Mouse (Mus musculus): ENCODE measurements at regions not wholly inside any gene's neighbourhood (a gene's known extent, or its start where the extent isn't known, plus 50 kb on each side); places are given as distances from the start of the nearest gene placed in this dataset.

GRCm38 (mm10) chr3:149294445-149294844 is 304.1 kb upstream of the Adgrl2 start:
- DNase-seq (ENCODE audit: low spot score), result no peak
- H3K4me2 ChIP-seq (replicated peaks; ENCODE audit: low read depth), result no peak overlapping the region
- H3K4me1 ChIP-seq (replicated peaks; ENCODE audit: control insufficient read depth, insufficient read depth), result no peaks in the 10 kb centered on the region
- H3K36me3 ChIP-seq (ENCODE audit: control insufficient read depth, insufficient read depth, low read length), result no peaks in the 10 kb centered on the region
- 67% methylated on average over 4 of the region's 4 CpGs for WGBS
- no peak for ATAC-seq (ENCODE audit: low FRiP score, low TSS enrichment)
- H3K27me3 ChIP-seq (ENCODE audit: control insufficient read depth, insufficient read depth, low read length), result no peaks in the 10 kb centered on the region
- no peak for TF ChIP-seq EP300 (optimal IDR thresholded peaks at IDR 0.05)
- TF ChIP-seq CTCF (IDR thresholded peaks at IDR 0.05; ENCODE audit: low read depth), result no peak
- no peaks in the 10 kb centered on the region for H3K9me3 ChIP-seq (ENCODE audit: control insufficient read depth, low read length)
- no peak overlapping the region for H3K27ac ChIP-seq (replicated peaks)
- no peak overlapping the region for H3K9ac ChIP-seq (ENCODE audit: low read length)
- no peak overlapping the region for H3K4me3 ChIP-seq (ENCODE audit: low read depth, low read length)

- TF ChIP-seq EP300 (optimal IDR thresholded peaks at IDR 0.05) (no peak), CTCF (IDR thresholded peaks at IDR 0.05; ENCODE audit: low read depth) (no peak)
- 97% methylated on average over 3 of the region's 3 CpGs for WGBS
- Histone ChIP-seq H3K4me3 (ENCODE audit: low read depth, low read length) (no peak overlapping the region), H3K4me2 (replicated peaks; ENCODE audit: low read depth) (no peak overlapping the region), H3K27me3 (ENCODE audit: control insufficient read depth, insufficient read depth, low read length) (no peaks in the 10 kb centered on the region), H3K9ac (ENCODE audit: low read length) (no peak overlapping the region), H3K36me3 (ENCODE audit: control insufficient read depth, insufficient read depth, low read length) (no peaks in the 10 kb centered on the region), H3K4me1 (replicated peaks; ENCODE audit: control insufficient read depth, insufficient read depth) (no peaks in the 10 kb centered on the region), H3K27ac (replicated peaks) (no peak overlapping the region), H3K9me3 (ENCODE audit: control insufficient read depth, low read length) (no peaks in the 10 kb centered on the region)
- ATAC-seq (ENCODE audit: low FRiP score, low TSS enrichment), result no peak
- DNase-seq (ENCODE audit: low spot score), result no peak
Measured at GRCm38 (mm10) chr3:149292459-149292858, 302.1 kb upstream of the Adgrl2 start.

GRCm38 (mm10) chr3:149291473-149291872 is 301.1 kb upstream of the Adgrl2 start:
- TF ChIP-seq CTCF (IDR thresholded peaks at IDR 0.05; ENCODE audit: low read depth) (no peak), EP300 (optimal IDR thresholded peaks at IDR 0.05) (no peak)
- ATAC-seq (ENCODE audit: low FRiP score, low TSS enrichment), result no peak
- H3K4me3 ChIP-seq (ENCODE audit: low read depth, low read length), result no peak overlapping the region
- DNase-seq (ENCODE audit: low spot score), result no peak
- H3K9ac ChIP-seq (ENCODE audit: low read length), result no peak overlapping the region
- H3K27ac ChIP-seq (replicated peaks), result no peak overlapping the region
- no peaks in the 10 kb centered on the region for H3K9me3 ChIP-seq (ENCODE audit: control insufficient read depth, low read length)
- no peaks in the 10 kb centered on the region for H3K36me3 ChIP-seq (ENCODE audit: control insufficient read depth, insufficient read depth, low read length)
- no peaks in the 10 kb centered on the region for H3K27me3 ChIP-seq (ENCODE audit: control insufficient read depth, insufficient read depth, low read length)
- H3K4me2 ChIP-seq (replicated peaks; ENCODE audit: low read depth), result no peak overlapping the region
- H3K4me1 ChIP-seq (replicated peaks; ENCODE audit: control insufficient read depth, insufficient read depth), result no peaks in the 10 kb centered on the region
- WGBS, result 68% methylated on average over 7 of the region's 7 CpGs

DNA sequence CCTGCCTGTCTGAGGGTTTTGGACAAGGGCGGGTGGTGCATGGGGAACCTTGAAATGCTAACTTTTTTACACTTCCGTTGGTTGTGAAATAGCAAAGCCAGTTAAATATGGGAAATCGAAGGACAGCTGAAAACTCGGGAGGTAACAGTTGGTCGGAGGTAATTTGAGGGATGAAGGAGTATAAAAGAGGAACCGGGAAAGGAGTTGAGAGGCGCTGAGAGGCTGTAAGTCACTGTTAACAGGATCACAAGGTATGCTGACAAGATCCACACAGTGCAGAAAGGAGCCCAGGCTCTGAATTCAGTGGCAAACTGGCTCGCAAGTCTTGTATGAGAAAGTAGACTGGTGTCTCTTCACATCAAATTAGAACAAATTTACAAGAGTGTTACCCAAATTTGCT is 299.9 kb upstream of the Adgrl2 start:
- Histone ChIP-seq H3K9me3 (ENCODE audit: control insufficient read depth, low read length) (no peaks in the 10 kb centered on the region), H3K27ac (replicated peaks) (no peak overlapping the region), H3K36me3 (ENCODE audit: control insufficient read depth, insufficient read depth, low read length) (no peaks in the 10 kb centered on the region), H3K4me2 (replicated peaks; ENCODE audit: low read depth) (no peak overlapping the region), H3K9ac (ENCODE audit: low read length) (no peak overlapping the region), H3K4me3 (ENCODE audit: low read depth, low read length) (no peak overlapping the region), H3K27me3 (ENCODE audit: control insufficient read depth, insufficient read depth, low read length) (no peaks in the 10 kb centered on the region), H3K4me1 (replicated peaks; ENCODE audit: control insufficient read depth, insufficient read depth) (no peaks in the 10 kb centered on the region)
- TF ChIP-seq EP300 (optimal IDR thresholded peaks at IDR 0.05), result no peak
- no peak for TF ChIP-seq CTCF (IDR thresholded peaks at IDR 0.05; ENCODE audit: low read depth)
- 78% methylated on average over 8 of the region's 8 CpGs for WGBS
- no peak for ATAC-seq (ENCODE audit: low FRiP score, low TSS enrichment)
- no peak for DNase-seq (ENCODE audit: low spot score)

DNA sequence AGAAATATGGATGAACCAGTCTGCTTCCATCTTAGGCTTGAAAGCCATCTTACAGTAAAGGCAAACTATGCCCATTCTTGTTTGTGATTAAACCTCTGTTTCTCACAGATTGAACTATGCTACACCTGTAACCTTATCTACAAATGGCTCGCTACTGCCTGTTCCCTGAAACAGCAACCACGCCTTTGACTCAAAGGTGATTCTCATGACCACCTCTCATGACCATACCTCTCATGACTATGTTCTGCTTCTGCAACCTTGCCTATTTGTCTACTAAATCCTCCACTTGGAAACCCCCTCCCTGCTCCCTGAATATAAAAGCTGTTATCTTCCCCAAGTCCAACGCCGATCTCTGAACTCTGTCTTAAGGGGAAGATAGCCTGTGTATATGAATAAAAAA is 296.7 kb upstream of the Adgrl2 start:
- no peak overlapping the region for H3K27ac ChIP-seq (replicated peaks)
- H3K27me3 ChIP-seq (ENCODE audit: control insufficient read depth, insufficient read depth, low read length), result no peaks in the 10 kb centered on the region
- no peaks in the 10 kb centered on the region for H3K4me1 ChIP-seq (replicated peaks; ENCODE audit: control insufficient read depth, insufficient read depth)
- no peaks in the 10 kb centered on the region for H3K36me3 ChIP-seq (ENCODE audit: control insufficient read depth, insufficient read depth, low read length)
- H3K4me2 ChIP-seq (replicated peaks; ENCODE audit: low read depth), result no peak overlapping the region
- H3K9me3 ChIP-seq (ENCODE audit: control insufficient read depth, low read length), result no peaks in the 10 kb centered on the region
- DNase-seq (ENCODE audit: low spot score) (no peak), ATAC-seq (ENCODE audit: low FRiP score, low TSS enrichment) (no peak)
- TF ChIP-seq CTCF (IDR thresholded peaks at IDR 0.05; ENCODE audit: low read depth) (no peak), EP300 (optimal IDR thresholded peaks at IDR 0.05) (no peak)
- H3K4me3 ChIP-seq (ENCODE audit: low read depth, low read length), result no peak overlapping the region
- H3K9ac ChIP-seq (ENCODE audit: low read length), result no peak overlapping the region
- WGBS, result 76% methylated on average over 4 of the region's 4 CpGs

GRCm38 (mm10) chr3:149284976-149285375 is 294.6 kb upstream of the Adgrl2 start:
- no peaks in the 10 kb centered on the region for H3K4me1 ChIP-seq (replicated peaks; ENCODE audit: control insufficient read depth, insufficient read depth)
- H3K9me3 ChIP-seq (ENCODE audit: control insufficient read depth, low read length), result no peaks in the 10 kb centered on the region
- H3K4me3 ChIP-seq (ENCODE audit: low read depth, low read length), result no peak overlapping the region
- no peak overlapping the region for H3K27ac ChIP-seq (replicated peaks)
- no peaks in the 10 kb centered on the region for H3K27me3 ChIP-seq (ENCODE audit: control insufficient read depth, insufficient read depth, low read length)
- DNase-seq (ENCODE audit: low spot score) (no peak), ATAC-seq (ENCODE audit: low FRiP score, low TSS enrichment) (no peak)
- no peak for TF ChIP-seq EP300 (optimal IDR thresholded peaks at IDR 0.05)
- TF ChIP-seq CTCF (IDR thresholded peaks at IDR 0.05; ENCODE audit: low read depth), result no peak
- WGBS, result 80% methylated on average over 4 of the region's 4 CpGs
- no peak overlapping the region for H3K4me2 ChIP-seq (replicated peaks; ENCODE audit: low read depth)
- no peak overlapping the region for H3K9ac ChIP-seq (ENCODE audit: low read length)
- H3K36me3 ChIP-seq (ENCODE audit: control insufficient read depth, insufficient read depth, low read length), result no peaks in the 10 kb centered on the region
